Mouse (Mus musculus): ENCODE results near the gene Ackr2. TPM values are rescaled to one million over a fixed set of nuclear protein-coding genes. Genes with fewer than 3 reads are reported as not detected.

Ackr2 gene
- total and polyA plus RNA-seq, 2 experiments from 2014 or later: 1.0 to 5.1 TPM

GRCm38 (mm10) chr9:121872062-121872683, 26.0 kb upstream of the Ackr2 start:
- no peak overlapping the region for H3K27ac ChIP-seq
- no peak for ATAC-seq
- no peak overlapping the region for H3K4me3 ChIP-seq (ENCODE audit: low read length)
- no peaks in the 10 kb centered on the region for H3K36me3 ChIP-seq (ENCODE audit: insufficient read depth, low read length)
- no peak for DNase-seq (ENCODE audit: low spot score)
- H3K4me2 ChIP-seq (ENCODE audit: low read depth, low read length): no peak overlapping the region
- no peaks in the 10 kb centered on the region for H3K27me3 ChIP-seq (ENCODE audit: insufficient read depth, low read length)
- H3K4me1 ChIP-seq (ENCODE audit: insufficient read depth, low read length): no peaks in the 10 kb centered on the region
- no peak for TF ChIP-seq CTCF (IDR thresholded peaks at IDR 0.05; ENCODE audit: low read depth)
- H3K9me3 ChIP-seq (ENCODE audit: low read length): no peaks in the 10 kb centered on the region
- H3K9ac ChIP-seq (replicated peaks; ENCODE audit: low read length): no peak overlapping the region
- WGBS: 84% methylated on average over 2 of the region's 2 CpGs

DNA sequence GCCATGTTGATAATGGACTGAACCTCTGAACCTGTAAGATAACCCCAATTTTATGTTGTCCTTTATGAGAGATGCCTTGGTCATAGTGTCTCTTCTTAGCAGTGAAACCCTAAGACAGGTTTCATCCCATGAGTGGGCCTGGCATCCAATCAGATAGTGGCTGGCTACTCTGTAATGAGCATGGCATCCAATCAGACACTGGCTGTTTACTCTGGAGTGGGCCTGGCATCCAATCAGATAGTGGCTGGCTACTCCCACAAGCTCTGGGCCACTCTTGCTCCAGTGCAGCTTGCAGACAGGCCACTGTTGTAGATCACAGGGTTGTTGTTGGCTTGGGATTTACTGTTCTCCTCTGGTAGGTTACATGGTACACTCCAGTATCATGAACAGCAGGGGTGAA, 24.6 kb upstream of the Ackr2 start:
- TF ChIP-seq CTCF (IDR thresholded peaks at IDR 0.05; ENCODE audit: low read depth): no peak
- H3K36me3 ChIP-seq (ENCODE audit: insufficient read depth, low read length): no peaks in the 10 kb centered on the region
- no peak overlapping the region for H3K27ac ChIP-seq
- DNase-seq (ENCODE audit: low spot score) (no peak), ATAC-seq (no peak)
- no peaks in the 10 kb centered on the region for H3K27me3 ChIP-seq (ENCODE audit: insufficient read depth, low read length)
- H3K9ac ChIP-seq (replicated peaks; ENCODE audit: low read length): no peak overlapping the region
- H3K4me1 ChIP-seq (ENCODE audit: insufficient read depth, low read length): no peaks in the 10 kb centered on the region
- no peak overlapping the region for H3K4me3 ChIP-seq (ENCODE audit: low read length)
- no peaks in the 10 kb centered on the region for H3K9me3 ChIP-seq (ENCODE audit: low read length)
- no peak overlapping the region for H3K4me2 ChIP-seq (ENCODE audit: low read depth, low read length)

DNA sequence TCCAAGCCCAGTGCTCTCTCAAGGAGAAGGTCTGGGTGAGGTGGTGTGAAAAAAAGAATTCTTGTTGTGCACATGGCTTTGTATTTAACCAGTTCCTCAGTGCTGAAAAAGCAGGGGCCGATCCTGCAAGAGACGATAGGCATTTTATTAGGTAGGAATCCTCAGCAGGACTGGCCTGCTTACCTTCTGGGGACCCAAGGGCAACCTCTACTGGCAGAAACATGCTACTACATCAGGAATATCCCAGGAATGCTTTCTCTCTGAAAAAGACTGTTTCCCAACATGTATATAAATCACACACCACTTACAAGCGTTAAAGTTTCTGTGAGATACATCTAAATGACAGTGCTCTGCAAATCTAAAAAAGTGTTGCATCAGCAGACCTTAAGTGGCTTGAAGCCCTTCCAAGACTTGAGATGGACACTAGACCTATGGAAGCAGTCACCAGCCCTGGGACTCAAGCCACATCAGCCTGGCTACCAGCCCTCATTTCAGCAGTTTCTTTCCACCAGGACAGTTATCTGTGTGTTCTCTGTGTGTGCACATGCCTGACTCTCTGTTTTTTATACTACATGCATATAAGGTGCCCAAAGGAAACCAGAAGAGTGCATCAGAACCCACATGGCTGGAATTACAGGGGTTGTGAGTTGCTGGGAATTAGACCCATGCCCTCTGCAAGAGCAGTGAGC, 21.0 kb upstream of the Ackr2 start:
- ATAC-seq (0 out of 2 replicates have a peak, but pooled peaks have one; percentile 35), DNase-seq (ENCODE audit: low spot score) (peak; percentile 76)
- TF ChIP-seq CTCF (IDR thresholded peaks at IDR 0.05; ENCODE audit: low read depth): peak; percentile 85
- Histone ChIP-seq H3K36me3 (ENCODE audit: insufficient read depth, low read length) (no peaks in the 10 kb centered on the region), H3K4me1 (ENCODE audit: insufficient read depth, low read length) (no peaks in the 10 kb centered on the region), H3K9me3 (ENCODE audit: low read length) (no peaks in the 10 kb centered on the region), H3K27me3 (ENCODE audit: insufficient read depth, low read length) (no peaks in the 10 kb centered on the region), H3K9ac (replicated peaks; ENCODE audit: low read length) (no peak overlapping the region), H3K27ac (no peak overlapping the region), H3K4me2 (ENCODE audit: low read depth, low read length) (no peak overlapping the region), H3K4me3 (ENCODE audit: low read length) (no peak overlapping the region)
- WGBS: 14% methylated on average over 3 of the region's 3 CpGs

DNA sequence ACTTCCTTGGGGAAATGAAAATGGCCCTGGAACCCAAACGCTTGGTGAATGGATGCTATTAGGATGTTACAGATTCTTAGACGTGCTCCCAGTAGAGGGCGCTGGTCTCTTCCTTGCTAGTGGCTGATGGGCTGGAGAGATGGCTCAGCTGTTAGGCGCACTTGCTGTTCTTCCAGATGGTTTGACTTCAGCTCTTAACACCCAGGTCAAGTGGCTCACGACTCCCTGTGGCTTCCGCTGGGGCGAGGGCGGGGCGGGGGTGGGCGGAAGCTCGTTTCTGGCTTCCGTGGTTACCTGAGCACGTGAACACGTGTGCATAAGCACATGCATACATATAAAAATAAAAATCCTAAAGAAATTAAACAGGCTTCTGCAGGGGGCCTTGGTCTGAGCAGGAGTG, 17.3 kb upstream of the Ackr2 start:
- Histone ChIP-seq H3K4me3 (ENCODE audit: low read length) (no peak overlapping the region), H3K4me2 (ENCODE audit: low read depth, low read length) (no peak overlapping the region), H3K27ac (no peak overlapping the region), H3K9me3 (ENCODE audit: low read length) (no peaks in the 10 kb centered on the region), H3K27me3 (ENCODE audit: insufficient read depth, low read length) (no peaks in the 10 kb centered on the region), H3K4me1 (ENCODE audit: insufficient read depth, low read length) (no peaks in the 10 kb centered on the region), H3K36me3 (ENCODE audit: insufficient read depth, low read length) (no peaks in the 10 kb centered on the region), H3K9ac (replicated peaks; ENCODE audit: low read length) (no peak overlapping the region)
- TF ChIP-seq CTCF (IDR thresholded peaks at IDR 0.05; ENCODE audit: low read depth): peak; percentile 77
- WGBS: 19% methylated on average over 14 of the region's 14 CpGs
- DNase-seq (ENCODE audit: low spot score) (peak; percentile 81), ATAC-seq (peak; percentile 68; the same call in 1 of the 2 replicates)

- no peak overlapping the region for H3K4me3 ChIP-seq (ENCODE audit: low read length)
- no peaks in the 10 kb centered on the region for H3K27me3 ChIP-seq (ENCODE audit: insufficient read depth, low read length)
- 71% methylated on average over 6 of the region's 6 CpGs for WGBS
- no peak overlapping the region for H3K4me2 ChIP-seq (ENCODE audit: low read depth, low read length)
- H3K4me1 ChIP-seq (ENCODE audit: insufficient read depth, low read length): no peaks in the 10 kb centered on the region
- H3K27ac ChIP-seq: no peak overlapping the region
- H3K36me3 ChIP-seq (ENCODE audit: insufficient read depth, low read length): no peaks in the 10 kb centered on the region
- no peak for TF ChIP-seq CTCF (IDR thresholded peaks at IDR 0.05; ENCODE audit: low read depth)
- H3K9ac ChIP-seq (replicated peaks; ENCODE audit: low read length): no peak overlapping the region
- DNase-seq (ENCODE audit: low spot score): no peak
- no peak for ATAC-seq
- no peaks in the 10 kb centered on the region for H3K9me3 ChIP-seq (ENCODE audit: low read length)
Measured at GRCm38 (mm10) chr9:121881301-121881700, 16.9 kb upstream of the Ackr2 start.

DNA sequence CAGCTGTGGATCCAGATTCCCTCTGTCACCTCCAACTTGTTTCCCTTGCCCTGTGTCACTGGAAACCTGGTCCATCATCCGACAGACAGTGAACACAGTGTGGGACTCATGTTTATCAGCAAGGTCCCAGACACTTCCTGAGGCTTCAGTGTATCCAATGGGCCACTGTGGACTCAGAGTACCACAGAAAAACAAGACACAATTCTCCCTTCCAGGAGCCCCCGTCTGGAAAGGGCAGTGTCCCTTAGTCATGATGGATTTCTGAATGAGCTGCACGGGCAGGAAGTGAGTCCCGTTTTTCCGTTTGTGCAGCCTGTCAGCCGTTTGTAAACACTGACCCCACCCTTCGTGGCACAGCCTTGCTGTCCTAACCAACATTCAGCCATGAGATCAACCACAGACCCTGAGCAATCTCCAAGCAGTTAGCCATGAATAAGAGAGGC, 16.1 kb upstream of the Ackr2 start:
- Histone ChIP-seq H3K36me3 (ENCODE audit: insufficient read depth, low read length) (no peaks in the 10 kb centered on the region), H3K4me2 (ENCODE audit: low read depth, low read length) (no peak overlapping the region), H3K4me1 (ENCODE audit: insufficient read depth, low read length) (no peaks in the 10 kb centered on the region), H3K9ac (replicated peaks; ENCODE audit: low read length) (no peak overlapping the region), H3K9me3 (ENCODE audit: low read length) (no peaks in the 10 kb centered on the region), H3K27me3 (ENCODE audit: insufficient read depth, low read length) (no peaks in the 10 kb centered on the region), H3K4me3 (ENCODE audit: low read length) (no peak overlapping the region), H3K27ac (no peak overlapping the region)
- DNase-seq (ENCODE audit: low spot score) (no peak), ATAC-seq (no peak)
- TF ChIP-seq CTCF (IDR thresholded peaks at IDR 0.05; ENCODE audit: low read depth): no peak
- WGBS: 73% methylated on average over 7 of the region's 7 CpGs

DNA sequence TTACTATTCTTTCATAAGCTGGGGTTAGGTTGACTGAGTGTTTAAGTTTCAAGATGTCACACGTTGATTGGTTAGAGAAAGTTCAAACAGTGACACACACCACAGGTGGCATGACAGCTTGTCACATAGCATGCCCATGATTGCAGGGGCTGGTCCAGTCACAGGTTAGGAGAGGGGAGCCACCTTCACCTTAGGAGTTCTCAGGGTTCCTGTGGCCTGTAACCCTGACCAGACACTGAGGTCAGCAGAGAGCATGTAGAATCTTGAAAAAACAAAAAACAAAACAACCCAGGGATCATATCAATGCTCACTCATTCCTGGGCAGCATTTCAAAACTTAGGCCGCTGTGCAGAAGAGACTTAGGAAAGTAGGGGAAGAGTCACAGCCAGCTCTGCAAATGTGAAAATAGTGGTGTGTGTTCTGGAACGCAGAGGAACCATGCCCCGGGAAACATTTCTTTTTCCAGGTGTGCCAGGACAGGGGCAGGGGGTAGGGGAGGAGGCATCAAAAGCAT, 8.2 kb upstream of the Ackr2 start:
- Histone ChIP-seq H3K27ac (no peak overlapping the region), H3K27me3 (ENCODE audit: insufficient read depth, low read length) (no peaks in the 10 kb centered on the region), H3K9ac (replicated peaks; ENCODE audit: low read length) (no peak overlapping the region), H3K4me3 (ENCODE audit: low read length) (no peak overlapping the region), H3K4me2 (ENCODE audit: low read depth, low read length) (no peak overlapping the region), H3K9me3 (ENCODE audit: low read length) (no peaks in the 10 kb centered on the region), H3K36me3 (ENCODE audit: insufficient read depth, low read length) (no peaks in the 10 kb centered on the region), H3K4me1 (ENCODE audit: insufficient read depth, low read length) (no peaks in the 10 kb centered on the region)
- no peak for DNase-seq (ENCODE audit: low spot score)
- TF ChIP-seq CTCF (IDR thresholded peaks at IDR 0.05; ENCODE audit: low read depth): no peak
- ATAC-seq: no peak
- WGBS: 64% methylated on average over 4 of the region's 4 CpGs

Data from hindbrain, postnatal 0 days (tissue).